Mouse (Mus musculus) ES-E14 (cell line): ENCODE measurements around the gene Ttll12.

ENCODE experiments used
- CHD2 ChIP-seq: IDR thresholded peaks from 2 replicates; pipeline ENCODE4 v1.6.1; 2014; ENCODE audit warnings: mild to moderate bottlenecking, low read depth, low read length, inconsistent platforms
- MAFK ChIP-seq: IDR thresholded peaks from 2 replicates; pipeline ENCODE4 v1.6.1; 2014; ENCODE audit warnings: mild to moderate bottlenecking, low read depth, low read length, inconsistent platforms; ENCODE audit not compliant: insufficient read depth
- ZC3H11A ChIP-seq: IDR thresholded peaks from 2 replicates; pipeline ENCODE4 v1.6.1; 2012; ENCODE audit warnings: low read depth, mild to moderate bottlenecking, inconsistent platforms, low read length, borderline replicate concordance
- ZNF384 ChIP-seq: IDR thresholded peaks from 2 replicates; pipeline ENCODE4 v1.6.1; 2012; ENCODE audit warnings: low read depth, low read length, inconsistent platforms

DNA sequence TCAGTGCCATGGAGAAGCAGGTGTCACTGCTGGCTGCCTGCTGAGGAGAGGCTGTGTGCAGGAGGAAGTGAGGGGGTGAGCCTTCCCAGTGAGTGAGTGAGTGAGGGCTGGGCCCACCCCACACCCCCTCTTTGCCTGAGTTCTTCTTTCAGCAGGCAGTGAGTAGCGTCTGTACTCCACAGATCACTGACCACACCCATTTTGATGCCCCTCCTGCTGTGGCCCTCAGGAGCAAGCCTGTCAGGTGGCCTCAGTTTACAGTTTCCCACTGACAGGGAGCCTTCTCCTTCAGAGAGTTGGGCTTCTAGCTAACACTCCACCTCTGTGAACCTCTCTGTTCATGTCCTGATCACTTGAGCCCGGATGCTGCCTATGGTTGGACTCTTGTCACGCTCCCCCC is 40.3 kb upstream of the Ttll12 start:
- TF ChIP-seq ZC3H11A (no peak), ZNF384 (no peak), MAFK (no peak), CHD2 (no peak)
